Mouse (Mus musculus) cerebellum, adult 2 months (tissue): ENCODE results near the gene Hist1h2bj.

Source experiments
- CTCF ChIP-seq: fragments of 200-500 bp; IDR thresholded peaks from 2 replicates; pipeline ENCODE4 v1.5.1; 2011; ENCODE audit warnings: low read depth, mild to moderate bottlenecking, control low read depth, low read length, moderate library complexity, borderline replicate concordance; ENCODE audit not compliant: insufficient read depth
- POLR2A ChIP-seq: fragments of 200-500 bp; IDR thresholded peaks from 2 replicates; pipeline ENCODE4 v1.6.1; 2011; ENCODE audit warnings: low read length, control low read depth, borderline replicate concordance; ENCODE audit not compliant: insufficient read depth

GRCm38 (mm10) chr13:22029928-22030327 is 13.1 kb upstream of the Hist1h2bj start:
- no peak for TF ChIP-seq CTCF
- no peak for TF ChIP-seq POLR2A
